ENCODE assay signal across 16 mouse cellular contexts in the genomic region with DNA sequence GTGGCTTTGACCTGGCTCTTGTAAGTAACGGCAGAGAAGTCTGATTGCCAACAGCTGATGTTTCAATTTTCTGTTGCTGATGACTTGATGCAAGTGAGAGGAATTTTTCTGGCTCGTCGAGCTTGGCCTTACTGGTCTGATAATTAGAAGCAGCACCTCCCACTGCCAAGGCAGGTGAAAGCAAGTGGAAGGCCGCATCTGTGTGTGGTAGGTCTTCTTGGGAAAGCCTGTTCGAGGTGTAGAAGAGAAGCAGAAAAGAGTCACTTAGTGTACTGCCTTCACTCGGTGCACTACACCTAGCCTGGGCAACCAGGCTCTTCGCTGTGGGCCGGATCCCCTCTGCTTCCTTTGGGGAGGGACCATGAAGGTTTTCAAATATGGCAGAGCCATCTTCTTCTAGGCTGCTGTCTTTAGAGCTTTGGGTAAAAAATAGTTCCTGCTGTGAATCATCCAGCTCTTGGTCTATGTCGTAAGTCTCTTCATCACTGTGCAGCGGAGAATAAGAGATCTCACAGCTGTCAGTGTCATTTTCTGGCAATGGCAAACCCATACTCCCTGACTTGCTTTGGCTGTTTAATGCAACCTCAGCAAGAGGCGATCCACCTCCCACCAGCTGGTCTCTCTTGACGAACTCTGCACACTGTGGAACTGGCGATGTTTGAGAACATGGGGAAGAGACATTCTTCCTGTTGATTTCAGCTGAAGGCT. TPM values are rescaled to one million over a fixed set of nuclear protein-coding genes. Genes with fewer than 3 reads are reported as not detected.
DNase-seq lines count a peak whose midpoint lies in the region; ATAC-seq and TF ChIP-seq lines count a peak whose summit lies in the region.
"Had no signal": no experiment of that assay in that cellular context is flagged by ENCODE, and none has a peak within 500 bp of the region (broad histone marks: within the 10 kb centered on the region; RNA-seq: fewer than 3 reads in every experiment).

No protein-coding gene starts in this region.

- no peak overlapping the region for H3K4me3 ChIP-seq in heart, embryonic 11.5 days (ENCODE audit: low read depth, low read length)
- H3K4me3 ChIP-seq in kidney, adult 2 months (ENCODE audit: insufficient read depth, low read depth, low read length), result no peak overlapping the region
- no peak overlapping the region for H3K4me3 ChIP-seq in liver, embryonic 15.5 days (replicated peaks)
- H3K4me3 ChIP-seq in hindbrain, embryonic 11.5 days (ENCODE audit: low read depth, low read length), result no peak overlapping the region
- H3K4me3 ChIP-seq: forebrain, embryonic 15.5 days; midbrain, embryonic 13.5 days had no signal

- H3K27ac ChIP-seq in heart, embryonic 11.5 days (ENCODE audit: low read depth, low read length), result no peak overlapping the region
- no peak overlapping the region for H3K27ac ChIP-seq in kidney, adult 2 months (ENCODE audit: insufficient read depth, low read depth, low read length)
- H3K27ac ChIP-seq in liver, embryonic 15.5 days (replicated peaks), result 0 out of 2 replicates have a peak overlapping the region, but pooled peaks have one; percentile 19
- H3K27ac ChIP-seq in hindbrain, embryonic 11.5 days (ENCODE audit: low read depth, low read length), result no peak overlapping the region
- H3K27ac ChIP-seq: forebrain, embryonic 15.5 days; midbrain, embryonic 13.5 days had no signal

- no peaks in the 10 kb centered on the region for H3K9me3 ChIP-seq in heart, embryonic 11.5 days (replicated peaks; ENCODE audit: control insufficient read depth, low read length)
- no peaks in the 10 kb centered on the region for H3K9me3 ChIP-seq in liver, embryonic 15.5 days (replicated peaks)
- no peaks in the 10 kb centered on the region for H3K9me3 ChIP-seq in hindbrain, embryonic 11.5 days (ENCODE audit: control insufficient read depth, low read length)
- H3K9me3 ChIP-seq: forebrain, embryonic 15.5 days; midbrain, embryonic 13.5 days had no signal

- H3K27me3 ChIP-seq in heart, embryonic 11.5 days (ENCODE audit: control insufficient read depth, insufficient read depth, low read length), result no peaks in the 10 kb centered on the region
- no peaks in the 10 kb centered on the region for H3K27me3 ChIP-seq in kidney, adult 2 months (replicated peaks; ENCODE audit: control insufficient read depth, insufficient read depth, low read length)
- H3K27me3 ChIP-seq in liver, embryonic 15.5 days, result no peaks in the 10 kb centered on the region
- no peaks in the 10 kb centered on the region for H3K27me3 ChIP-seq in hindbrain, embryonic 11.5 days (ENCODE audit: control insufficient read depth, insufficient read depth, low read length)
- H3K27me3 ChIP-seq: CH12.LX; forebrain, embryonic 15.5 days; midbrain, embryonic 13.5 days had no signal

- TF ChIP-seq POLR2A in kidney, adult 2 months (IDR thresholded peaks at IDR 0.05; ENCODE audit: low read depth, low read length), result no peak

- 88% methylated on average over 13 of the region's 13 CpGs for WGBS in heart, embryonic 11.5 days (ENCODE audit: insufficient replicate concordance)
- WGBS in kidney, adult 2 months, result 82% methylated on average over 13 of the region's 13 CpGs
- 84% methylated on average over 13 of the region's 13 CpGs for WGBS in liver, embryonic 15.5 days (ENCODE audit: insufficient replicate concordance)
- 90% methylated on average over 13 of the region's 13 CpGs for WGBS in hindbrain, embryonic 11.5 days

- no peaks in the 10 kb centered on the region; the same call in 1 of the 2 replicates for H3K36me3 ChIP-seq in heart, embryonic 11.5 days (ENCODE audit: control insufficient read depth, insufficient read depth, low read length)
- H3K36me3 ChIP-seq in kidney, adult 2 months (ENCODE audit: control insufficient read depth, insufficient read depth, low read length), result no peaks in the 10 kb centered on the region
- peaks cover 47% of the 10 kb centered on the region for H3K36me3 ChIP-seq in liver, embryonic 15.5 days (replicated peaks)
- H3K36me3 ChIP-seq in hindbrain, embryonic 11.5 days (ENCODE audit: control insufficient read depth, insufficient read depth, low read length), result no peaks in the 10 kb centered on the region

- ATAC-seq in heart, embryonic 11.5 days (replicated peaks; ENCODE audit: insufficient number of reproducible peaks, low FRiP score, low TSS enrichment), result no peak
- no peak for ATAC-seq in liver, embryonic 15.5 days (ENCODE audit: insufficient read depth)
- ATAC-seq in hindbrain, embryonic 11.5 days (ENCODE audit: low FRiP score), result no peak
- ATAC-seq: activated CD4-positive, CD25-positive, alpha-beta regulatory T cell, adult 4 months; forebrain, embryonic 15.5 days; midbrain, embryonic 13.5 days had no signal

- TF ChIP-seq CTCF in kidney, adult 2 months (conservative IDR thresholded peaks at IDR 0.05; ENCODE audit: insufficient read depth, insufficient read length, low read depth, low read length), result no peak

- DNase-seq in heart, adult 11 months, result peak; percentile 96
- peak; percentile 28 for DNase-seq in kidney, postnatal 14 days
- no peak for DNase-seq in kidney, adult 2 months
- DNase-seq in lung, postnatal 4 days, result peak; percentile 44 to 80
- no peak for DNase-seq in cerebellum, adult 9-10 months
- no peak for DNase-seq in hindbrain, embryonic 11.5 days (ENCODE audit: low spot score)
- DNase-seq: adrenal gland, postnatal 36 days; cerebellum, postnatal 25 days; left cerebral cortex, postnatal 4 days; thymus, adult 2 months had no signal

- H3K9ac ChIP-seq in heart, embryonic 11.5 days (ENCODE audit: low read depth, low read length), result no peak overlapping the region
- H3K9ac ChIP-seq in liver, embryonic 15.5 days, result no peak overlapping the region
- H3K9ac ChIP-seq in hindbrain, embryonic 11.5 days (ENCODE audit: low read depth, low read length), result no peak overlapping the region
- H3K9ac ChIP-seq: forebrain, embryonic 15.5 days; midbrain, embryonic 13.5 days had no signal

- no peak overlapping the region for H3K4me2 ChIP-seq in heart, embryonic 11.5 days
- H3K4me2 ChIP-seq in liver, embryonic 15.5 days, result peak overlapping the region; percentile 88
- H3K4me2 ChIP-seq in hindbrain, embryonic 11.5 days (replicated peaks; ENCODE audit: low read depth, low read length), result no peak overlapping the region
- H3K4me2 ChIP-seq: forebrain, embryonic 15.5 days; midbrain, embryonic 13.5 days had no signal

- H3K4me1 ChIP-seq in heart, embryonic 11.5 days (ENCODE audit: control insufficient read depth, insufficient read depth, low read length), result peaks cover 6% of the 10 kb centered on the region; the same call in 1 of the 2 replicates
- H3K4me1 ChIP-seq in kidney, adult 2 months (ENCODE audit: control insufficient read depth, insufficient read depth, low read length), result peaks cover 9% of the 10 kb centered on the region; the same call in 1 of the 2 replicates
- H3K4me1 ChIP-seq in liver, embryonic 15.5 days (replicated peaks), result peaks cover 52% of the 10 kb centered on the region
- peaks cover 3% of the 10 kb centered on the region for H3K4me1 ChIP-seq in hindbrain, embryonic 11.5 days (replicated peaks; ENCODE audit: control insufficient read depth, insufficient read depth, low read length)

RNA-seq across cellular contexts. Expression of a gene that starts 3.2 kb away (rescaled TPM):
- polyA plus RNA-seq in heart, embryonic 11.5 days (2014; fragmentation: Nextera tagmentation; extraction: Ambion mirVana), result 13.6 and 14.6 TPM in 2 replicates
- 5.7 and 5.9 TPM in 2 replicates for polyA plus RNA-seq in kidney, adult 2 months (2012; rRNA removed)
- polyA plus RNA-seq in liver, embryonic 15.5 days (2015; fragmentation: Nextera tagmentation; extraction: Ambion mirVana), result 14.7 and 16.1 TPM in 2 replicates
- 13.9 and 16.5 TPM in 2 replicates for polyA plus RNA-seq in hindbrain, embryonic 11.5 days (2014; fragmentation: Nextera tagmentation; extraction: Ambion mirVana)

RNA-seq across cellular contexts. Expression of a gene that starts 3.2 kb away (rescaled TPM):
- polyA plus RNA-seq in heart, embryonic 11.5 days (2014; fragmentation: Nextera tagmentation; extraction: Ambion mirVana), result 13.1 and 14.3 TPM in 2 replicates
- 6.3 and 6.6 TPM in 2 replicates for polyA plus RNA-seq in kidney, adult 2 months (2012; rRNA removed)
- 7.3 and 7.5 TPM in 2 replicates for polyA plus RNA-seq in liver, embryonic 15.5 days (2015; fragmentation: Nextera tagmentation; extraction: Ambion mirVana)
- 12.9 and 14.4 TPM in 2 replicates for polyA plus RNA-seq in hindbrain, embryonic 11.5 days (2014; fragmentation: Nextera tagmentation; extraction: Ambion mirVana)

Comparison
In these comparisons a context has a peak if more than half of its experiments do, and no peak if none do; other contexts are left out.
1. DNase-seq: peak in heart, adult 11 months (single experiment), kidney, postnatal 14 days (single experiment) and lung, postnatal 4 days (2 of 2); none in kidney, adult 2 months (single experiment), cerebellum, adult 9-10 months (single experiment) and hindbrain, embryonic 11.5 days (single experiment).